14 mouse cellular contexts compared by ENCODE assay signal in genomic region chr17:25877025-25877424, GRCm38 (mm10). TPM values are rescaled to one million over a fixed set of nuclear protein-coding genes. Genes with fewer than 3 reads are reported as not detected.
A peak's percentile ranks its signal among the peaks of the same experiment; 100 is the strongest.
DNase-seq lines count a peak whose midpoint lies in the region; ATAC-seq and TF ChIP-seq lines count a peak whose summit lies in the region.
"Had no signal": no experiment of that assay in that cellular context is flagged by ENCODE, and none has a peak within 500 bp of the region (broad histone marks: within the 10 kb centered on the region; RNA-seq: fewer than 3 reads in every experiment).

No protein-coding gene starts in this region.

- H3K9me3 ChIP-seq in forebrain, embryonic 10.5 days: no peaks in the 10 kb centered on the region
- H3K9me3 ChIP-seq in forebrain, embryonic 14.5 days (replicated peaks; ENCODE audit: control insufficient read depth, low read length): no peaks in the 10 kb centered on the region
- no peaks in the 10 kb centered on the region for H3K9me3 ChIP-seq in intestine, embryonic 15.5 days
- no peaks in the 10 kb centered on the region for H3K9me3 ChIP-seq in intestine, postnatal 0 days (ENCODE audit: control insufficient read depth)
- H3K9me3 ChIP-seq in limb, embryonic 12.5 days: no peaks in the 10 kb centered on the region
- no peaks in the 10 kb centered on the region for H3K9me3 ChIP-seq in midbrain, embryonic 14.5 days (ENCODE audit: control insufficient read depth, low read length)
- H3K9me3 ChIP-seq: heart, embryonic 12.5 days had no signal

- no peak overlapping the region for H3K4me2 ChIP-seq in forebrain, embryonic 14.5 days (ENCODE audit: low read length)
- peak overlapping the region; percentile 88 for H3K4me2 ChIP-seq in intestine, embryonic 15.5 days (replicated peaks)
- H3K4me2 ChIP-seq in intestine, postnatal 0 days (replicated peaks; ENCODE audit: low read depth): no peak overlapping the region
- 0 out of 2 replicates have a peak overlapping the region, but pooled peaks have one; percentile 89 for H3K4me2 ChIP-seq in limb, embryonic 12.5 days
- H3K4me2 ChIP-seq in midbrain, embryonic 14.5 days (ENCODE audit: low read length): peak overlapping the region; percentile 97; the same call in 1 of the 2 replicates

- ATAC-seq in forebrain, embryonic 14.5 days: no peak
- ATAC-seq in intestine, embryonic 15.5 days: no peak
- ATAC-seq in intestine, postnatal 0 days: no peak
- no peak for ATAC-seq in limb, embryonic 12.5 days (ENCODE audit: insufficient number of reproducible peaks, insufficient read depth, low FRiP score, low TSS enrichment, low read depth)
- ATAC-seq in midbrain, embryonic 14.5 days (ENCODE audit: low FRiP score, low TSS enrichment): no peak

- H3K27me3 ChIP-seq in forebrain, embryonic 10.5 days (ENCODE audit: poor library complexity, severe bottlenecking): no peaks in the 10 kb centered on the region
- H3K27me3 ChIP-seq in forebrain, embryonic 14.5 days (replicated peaks; ENCODE audit: control insufficient read depth, insufficient read depth, low read length): no peaks in the 10 kb centered on the region
- no peaks in the 10 kb centered on the region for H3K27me3 ChIP-seq in intestine, embryonic 15.5 days (replicated peaks)
- H3K27me3 ChIP-seq in intestine, postnatal 0 days (replicated peaks; ENCODE audit: control insufficient read depth, insufficient read depth, low read length): no peaks in the 10 kb centered on the region
- H3K27me3 ChIP-seq in limb, embryonic 12.5 days: no peaks in the 10 kb centered on the region
- no peaks in the 10 kb centered on the region for H3K27me3 ChIP-seq in midbrain, embryonic 14.5 days (ENCODE audit: control insufficient read depth, insufficient read depth, low read length)
- H3K27me3 ChIP-seq: heart, embryonic 12.5 days had no signal

- 96% methylated on average over 3 of the region's 3 CpGs for WGBS in forebrain, embryonic 10.5 days
- 99% methylated on average over 3 of the region's 3 CpGs for WGBS in forebrain, embryonic 14.5 days
- 96% methylated on average over 3 of the region's 3 CpGs for WGBS in intestine, embryonic 15.5 days
- WGBS in intestine, postnatal 0 days: 86% methylated on average over 3 of the region's 3 CpGs
- 95% methylated on average over 3 of the region's 3 CpGs for WGBS in limb, embryonic 12.5 days
- 95% methylated on average over 3 of the region's 3 CpGs for WGBS in midbrain, embryonic 14.5 days

- DNase-seq in forebrain, embryonic 10.5 days (ENCODE audit: extremely low spot score, low spot score): no peak
- no peak for DNase-seq in forebrain, embryonic 14.5 days (ENCODE audit: low spot score)
- DNase-seq in midbrain, embryonic 14.5 days: no peak
- DNase-seq in ovary, postnatal 36 days (ENCODE audit: low spot score): no peak
- DNase-seq in thymus, postnatal 4 days: no peak
- DNase-seq: cerebellum, adult 9-10 months; gastrocnemius, postnatal 25 days; lung, adult 2 months; right cerebral cortex, postnatal 25 days had no signal

- peaks cover 72% of the 10 kb centered on the region for H3K4me1 ChIP-seq in forebrain, embryonic 10.5 days
- peaks cover 13% of the 10 kb centered on the region for H3K4me1 ChIP-seq in forebrain, embryonic 14.5 days (ENCODE audit: control insufficient read depth, insufficient read depth, low read length)
- peaks cover 26% of the 10 kb centered on the region for H3K4me1 ChIP-seq in intestine, embryonic 15.5 days (replicated peaks)
- peaks cover 6% of the 10 kb centered on the region; the same call in 1 of the 2 replicates for H3K4me1 ChIP-seq in intestine, postnatal 0 days (replicated peaks; ENCODE audit: control insufficient read depth, insufficient read depth, low read length)
- peaks cover 41% of the 10 kb centered on the region for H3K4me1 ChIP-seq in limb, embryonic 12.5 days (replicated peaks)
- H3K4me1 ChIP-seq in midbrain, embryonic 14.5 days (ENCODE audit: control insufficient read depth, insufficient read depth, low read length): peaks cover 38% of the 10 kb centered on the region

- no peak for TF ChIP-seq CTCF in intestine, postnatal 0 days (IDR thresholded peaks at IDR 0.05; ENCODE audit: low read depth)

- H3K9ac ChIP-seq in forebrain, embryonic 14.5 days (ENCODE audit: low read length): no peak overlapping the region
- no peak overlapping the region for H3K9ac ChIP-seq in intestine, embryonic 15.5 days
- no peak overlapping the region; the same call in 1 of the 2 replicates for H3K9ac ChIP-seq in intestine, postnatal 0 days (ENCODE audit: low read depth, low read length)
- no peak overlapping the region for H3K9ac ChIP-seq in limb, embryonic 12.5 days (replicated peaks)
- no peak overlapping the region for H3K9ac ChIP-seq in midbrain, embryonic 14.5 days (replicated peaks; ENCODE audit: low read length)

- no peak overlapping the region for H3K27ac ChIP-seq in forebrain, embryonic 10.5 days
- H3K27ac ChIP-seq in forebrain, embryonic 14.5 days (ENCODE audit: low read depth, low read length): no peak overlapping the region
- H3K27ac ChIP-seq in intestine, embryonic 15.5 days: no peak overlapping the region
- no peak overlapping the region for H3K27ac ChIP-seq in intestine, postnatal 0 days (ENCODE audit: low read depth, low read length)
- no peak overlapping the region for H3K27ac ChIP-seq in limb, embryonic 12.5 days
- H3K27ac ChIP-seq in midbrain, embryonic 14.5 days (replicated peaks; ENCODE audit: low read depth, low read length): no peak overlapping the region
- H3K27ac ChIP-seq: left cerebral cortex, adult 2 months had no signal

- H3K4me3 ChIP-seq in forebrain, embryonic 10.5 days: peak overlapping the region; percentile 85
- H3K4me3 ChIP-seq in forebrain, embryonic 14.5 days (ENCODE audit: low read depth, low read length): no peak overlapping the region
- no peak overlapping the region for H3K4me3 ChIP-seq in intestine, embryonic 15.5 days (replicated peaks)
- no peak overlapping the region for H3K4me3 ChIP-seq in intestine, postnatal 0 days (ENCODE audit: low read depth, low read length)
- no peak overlapping the region for H3K4me3 ChIP-seq in limb, embryonic 12.5 days (replicated peaks)
- H3K4me3 ChIP-seq in midbrain, embryonic 14.5 days (replicated peaks; ENCODE audit: low read depth, low read length): no peak overlapping the region

- peaks cover 35% of the 10 kb centered on the region for H3K36me3 ChIP-seq in forebrain, embryonic 10.5 days (replicated peaks)
- peaks cover 18% of the 10 kb centered on the region for H3K36me3 ChIP-seq in forebrain, embryonic 14.5 days (ENCODE audit: control insufficient read depth, insufficient read depth, low read length)
- H3K36me3 ChIP-seq in intestine, embryonic 15.5 days: peaks cover 9% of the 10 kb centered on the region; the same call in 1 of the 2 replicates
- peaks cover 15% of the 10 kb centered on the region for H3K36me3 ChIP-seq in intestine, postnatal 0 days (ENCODE audit: control insufficient read depth, insufficient read depth)
- H3K36me3 ChIP-seq in limb, embryonic 12.5 days: peaks cover 28% of the 10 kb centered on the region
- peaks cover 25% of the 10 kb centered on the region for H3K36me3 ChIP-seq in midbrain, embryonic 14.5 days (ENCODE audit: control insufficient read depth, insufficient read depth, low read length)

RNA-seq across cellular contexts. Expression of gene Mettl26, which starts 2.2 kb away (rescaled TPM):
- 76.7 and 79.1 TPM in 2 replicates for polyA plus RNA-seq in forebrain, embryonic 10.5 days (2016; fragmentation: Nextera tagmentation; extraction: Ambion mirVana)
- 60.5 and 66.0 TPM in 2 replicates for polyA plus RNA-seq in forebrain, embryonic 14.5 days (2014; fragmentation: Nextera tagmentation; extraction: Ambion mirVana)
- polyA plus RNA-seq in intestine, embryonic 15.5 days (2015; fragmentation: Nextera tagmentation; extraction: Ambion mirVana): 53.5 and 67.8 TPM in 2 replicates
- polyA plus RNA-seq in intestine, postnatal 0 days (2015; fragmentation: Nextera tagmentation; extraction: Ambion mirVana): 46.6 and 51.7 TPM in 2 replicates
- polyA plus RNA-seq in limb, embryonic 12.5 days (2016; fragmentation: Nextera tagmentation; extraction: Ambion mirVana): 56.1 and 60.1 TPM in 2 replicates
- 58.2 and 75.9 TPM in 2 replicates for polyA plus RNA-seq in midbrain, embryonic 14.5 days (2014; fragmentation: Nextera tagmentation; extraction: Ambion mirVana)

RNA-seq across cellular contexts. Expression of gene Wfikkn1, which starts 3.6 kb away (rescaled TPM):
- polyA plus RNA-seq in forebrain, embryonic 10.5 days (2016; fragmentation: Nextera tagmentation; extraction: Ambion mirVana): 4.0 and 4.2 TPM in 2 replicates
- polyA plus RNA-seq in forebrain, embryonic 14.5 days (2014; fragmentation: Nextera tagmentation; extraction: Ambion mirVana): 0.36 and 0.47 TPM in 2 replicates
- polyA plus RNA-seq in intestine, embryonic 15.5 days (2015; fragmentation: Nextera tagmentation; extraction: Ambion mirVana): 0.29 and 0.36 TPM in 2 replicates
- polyA plus RNA-seq in intestine, postnatal 0 days (2015; fragmentation: Nextera tagmentation; extraction: Ambion mirVana): 0.14 and 0.27 TPM in 2 replicates
- 0.45 and 0.54 TPM in 2 replicates for polyA plus RNA-seq in limb, embryonic 12.5 days (2016; fragmentation: Nextera tagmentation; extraction: Ambion mirVana)
- polyA plus RNA-seq in midbrain, embryonic 14.5 days (2014; fragmentation: Nextera tagmentation; extraction: Ambion mirVana): 0.61 and 0.70 TPM in 2 replicates

RNA-seq across cellular contexts. Expression of gene Mcrip2, which starts 8.5 kb away (rescaled TPM):
- polyA plus RNA-seq in forebrain, embryonic 10.5 days (2016; fragmentation: Nextera tagmentation; extraction: Ambion mirVana): 20.0 and 21.9 TPM in 2 replicates
- 15.9 and 17.0 TPM in 2 replicates for polyA plus RNA-seq in forebrain, embryonic 14.5 days (2014; fragmentation: Nextera tagmentation; extraction: Ambion mirVana)
- 73.0 and 77.0 TPM in 2 replicates for polyA plus RNA-seq in intestine, embryonic 15.5 days (2015; fragmentation: Nextera tagmentation; extraction: Ambion mirVana)
- 51.0 and 55.9 TPM in 2 replicates for polyA plus RNA-seq in intestine, postnatal 0 days (2015; fragmentation: Nextera tagmentation; extraction: Ambion mirVana)
- polyA plus RNA-seq in limb, embryonic 12.5 days (2016; fragmentation: Nextera tagmentation; extraction: Ambion mirVana): 8.5 and 9.9 TPM in 2 replicates
- polyA plus RNA-seq in midbrain, embryonic 14.5 days (2014; fragmentation: Nextera tagmentation; extraction: Ambion mirVana): 13.9 and 19.3 TPM in 2 replicates

RNA-seq across cellular contexts. Expression of gene Wdr90, which starts 15.7 kb away (rescaled TPM):
- 63.3 and 73.0 TPM in 2 replicates for polyA plus RNA-seq in forebrain, embryonic 10.5 days (2016; fragmentation: Nextera tagmentation; extraction: Ambion mirVana)
- 11.6 and 12.2 TPM in 2 replicates for polyA plus RNA-seq in forebrain, embryonic 14.5 days (2014; fragmentation: Nextera tagmentation; extraction: Ambion mirVana)
- 14.0 and 18.7 TPM in 2 replicates for polyA plus RNA-seq in intestine, embryonic 15.5 days (2015; fragmentation: Nextera tagmentation; extraction: Ambion mirVana)
- polyA plus RNA-seq in intestine, postnatal 0 days (2015; fragmentation: Nextera tagmentation; extraction: Ambion mirVana): 2.5 and 2.9 TPM in 2 replicates
- polyA plus RNA-seq in limb, embryonic 12.5 days (2016; fragmentation: Nextera tagmentation; extraction: Ambion mirVana): 37.3 and 45.5 TPM in 2 replicates
- 14.4 and 17.1 TPM in 2 replicates for polyA plus RNA-seq in midbrain, embryonic 14.5 days (2014; fragmentation: Nextera tagmentation; extraction: Ambion mirVana)

RNA-seq across cellular contexts. Expression of gene Rhot2, which starts 32.4 kb away (rescaled TPM):
- polyA plus RNA-seq in forebrain, embryonic 10.5 days (2016; fragmentation: Nextera tagmentation; extraction: Ambion mirVana): 28.0 and 31.2 TPM in 2 replicates
- polyA plus RNA-seq in forebrain, embryonic 14.5 days (2014; fragmentation: Nextera tagmentation; extraction: Ambion mirVana): 9.6 and 11.3 TPM in 2 replicates
- polyA plus RNA-seq in intestine, embryonic 15.5 days (2015; fragmentation: Nextera tagmentation; extraction: Ambion mirVana): 19.2 and 22.1 TPM in 2 replicates
- 18.1 and 20.4 TPM in 2 replicates for polyA plus RNA-seq in intestine, postnatal 0 days (2015; fragmentation: Nextera tagmentation; extraction: Ambion mirVana)
- polyA plus RNA-seq in limb, embryonic 12.5 days (2016; fragmentation: Nextera tagmentation; extraction: Ambion mirVana): 23.6 and 26.9 TPM in 2 replicates
- polyA plus RNA-seq in midbrain, embryonic 14.5 days (2014; fragmentation: Nextera tagmentation; extraction: Ambion mirVana): 9.6 and 16.8 TPM in 2 replicates

Comparison
In these comparisons a context has a peak if more than half of its experiments do, and no peak if none do; other contexts are left out.
1. H3K4me2 ChIP-seq: peak in intestine, embryonic 15.5 days (single experiment), limb, embryonic 12.5 days (single experiment) and midbrain, embryonic 14.5 days (single experiment); none in forebrain, embryonic 14.5 days (single experiment) and intestine, postnatal 0 days (single experiment).